Mouse (Mus musculus): ENCODE results near the gene Mief1. TPM values are rescaled to one million over a fixed set of nuclear protein-coding genes. Genes with fewer than 3 reads are reported as not detected.

The Mief1 gene
- total RNA-seq (2023), result 10 to 100 TPM; 22.8 to 26.5 TPM

DNA sequence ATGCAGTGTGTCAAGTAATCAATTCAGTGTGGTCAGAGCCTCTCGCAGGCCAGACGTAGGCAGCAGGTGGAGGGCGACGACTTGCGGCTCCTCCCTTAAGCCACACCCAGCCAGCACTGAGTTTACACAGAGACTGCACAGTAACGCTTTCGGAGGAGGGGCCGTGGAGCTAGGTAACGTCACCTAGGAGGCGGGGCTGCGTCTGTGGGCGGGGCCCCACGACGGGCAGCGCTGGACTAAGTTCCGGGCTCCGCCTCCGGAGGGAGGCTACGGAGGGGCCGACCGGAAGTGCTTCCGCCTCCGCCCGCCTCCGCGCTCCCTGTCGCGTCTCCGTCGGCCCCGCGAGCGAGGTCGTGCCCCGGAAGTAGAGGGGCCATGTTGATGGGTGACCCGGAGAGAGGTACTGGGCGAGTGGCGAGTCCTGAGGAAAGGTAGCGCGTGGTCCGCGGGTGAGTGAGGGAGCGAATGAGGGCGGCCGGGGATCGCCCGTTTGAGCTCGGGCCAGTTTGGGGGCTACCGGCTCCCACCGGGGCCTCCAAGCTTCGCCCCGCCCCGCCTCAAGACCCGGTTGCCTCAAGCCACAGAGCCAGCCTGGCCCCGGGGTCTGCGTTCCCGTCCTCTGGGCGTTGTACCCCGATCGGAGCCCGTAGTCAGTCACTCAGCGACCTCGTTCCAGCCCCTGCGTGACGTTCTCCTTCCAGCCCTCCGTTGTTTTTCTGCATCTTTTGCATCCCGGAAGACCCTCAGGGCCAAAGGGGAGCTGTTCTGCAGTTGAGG is at the start of gene Mief1:
Gene Mief1, plus strand, starts transcription at position 286 of the 777 bp plus-strand sequence.

DNA sequence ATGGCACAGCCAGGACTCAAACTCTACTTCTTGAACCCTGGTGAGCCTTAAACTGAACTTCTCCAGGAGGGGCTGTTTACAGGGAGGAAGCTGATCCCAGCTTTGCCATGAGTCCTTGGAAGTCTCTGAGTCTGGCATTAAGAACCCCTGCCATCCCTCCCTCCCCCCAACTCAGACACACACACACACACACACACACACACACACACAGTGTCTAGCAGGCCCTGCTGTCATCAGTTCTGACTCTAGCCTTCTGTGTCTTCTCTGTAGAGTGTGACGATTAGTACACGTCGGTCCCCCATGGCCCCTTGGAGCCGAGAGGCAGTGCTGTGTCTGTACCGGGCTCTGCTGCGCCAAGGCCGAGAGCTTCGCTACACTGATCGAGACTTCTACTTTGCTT is 1.7 kb downstream of the Mief1 start, which contains the start of gene AC140267.1:
Gene AC140267.1, plus strand, starts transcription at position 301 of the 400 bp plus-strand sequence.

DNA sequence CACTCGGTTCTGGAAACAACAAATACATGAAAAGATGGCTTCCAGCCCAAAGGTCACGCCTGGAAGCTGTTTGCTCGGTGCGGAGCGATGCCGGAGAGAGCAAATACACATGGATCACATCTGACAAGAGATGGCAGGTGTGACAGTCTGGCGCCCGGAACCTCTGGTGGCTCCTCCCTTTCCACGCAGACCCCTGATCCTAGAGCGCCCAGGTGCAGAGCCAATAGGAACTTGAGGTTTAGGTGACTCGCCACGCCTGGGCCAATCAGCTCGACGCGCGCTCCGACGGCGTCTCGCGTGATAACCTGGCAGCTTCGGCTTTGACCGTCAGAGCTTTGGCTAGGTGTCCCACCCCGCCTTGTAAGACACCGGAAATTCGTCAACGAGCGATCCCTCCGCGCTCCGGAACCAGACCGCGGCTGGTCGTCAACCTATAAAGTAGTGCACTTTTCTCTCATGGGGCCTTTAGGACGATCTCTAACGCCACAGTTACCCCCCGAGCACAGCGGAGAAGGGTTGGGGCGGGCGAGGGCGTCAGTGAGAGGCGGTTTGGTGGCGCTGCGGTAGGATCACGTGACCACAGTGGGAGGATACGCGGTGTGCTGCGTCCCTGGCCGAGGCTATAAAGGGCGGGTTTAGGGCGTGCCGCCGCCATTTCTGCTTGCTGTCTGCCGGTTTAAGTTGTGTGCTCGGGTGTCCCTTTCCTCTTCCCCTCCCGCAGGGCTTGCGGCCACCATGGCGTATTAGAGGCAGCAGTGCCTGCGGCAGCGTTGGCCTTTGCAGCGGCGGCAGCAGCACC is 21.2 kb downstream of the Mief1 start, which contains the start of gene Atf4:
Gene Atf4, plus strand, starts transcription at position 338 of the 799 bp plus-strand sequence.

DNA sequence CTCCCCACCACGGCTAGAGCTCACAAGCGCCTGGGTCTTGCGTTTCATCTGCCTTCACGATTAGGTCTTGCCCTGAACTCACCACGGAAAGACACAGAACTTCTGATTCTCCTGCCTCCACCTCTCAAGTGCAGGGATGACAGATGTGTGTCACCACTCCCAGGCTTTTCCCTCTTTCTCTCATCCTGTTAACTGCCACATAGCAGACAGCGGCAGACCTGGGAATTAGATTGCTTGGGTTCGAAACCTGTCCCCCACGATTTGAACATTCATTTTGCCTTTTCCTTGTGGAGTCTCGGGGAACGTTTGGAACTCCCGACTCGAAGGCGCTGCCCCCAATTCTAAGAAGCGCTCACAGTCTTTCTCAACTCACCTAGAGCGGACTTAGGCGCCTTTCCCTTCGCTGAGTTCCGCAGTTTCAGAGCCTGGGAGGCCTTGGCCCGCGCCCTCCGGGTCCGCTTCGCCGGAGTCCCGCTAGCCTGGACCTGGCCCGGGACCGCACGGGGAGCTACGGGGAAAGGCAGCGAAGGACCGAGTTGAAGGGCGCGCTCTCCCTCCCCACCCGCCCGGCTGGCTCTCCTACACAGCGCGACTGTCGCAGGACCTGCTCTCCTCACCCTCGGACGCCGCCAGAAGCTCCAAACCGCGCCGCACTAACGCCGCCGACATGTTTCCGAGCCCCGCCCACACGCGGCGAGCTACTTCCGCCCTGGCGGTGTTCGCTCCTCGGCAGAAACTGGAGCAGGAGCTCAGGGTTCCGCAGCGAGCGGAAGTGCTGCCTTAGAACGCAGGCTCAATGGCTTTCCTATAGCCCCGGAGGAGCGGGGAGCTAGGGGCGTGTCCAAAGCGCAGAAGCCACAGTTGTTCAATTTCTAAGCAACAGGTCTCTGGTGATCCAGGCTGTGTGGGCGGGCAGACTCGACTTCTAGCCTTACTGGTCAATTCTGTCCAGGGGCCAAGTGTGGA is 30.1 kb downstream of the Mief1 start, which contains the start of gene Rps19bp1:
Gene Rps19bp1, minus strand, starts transcription at position 706 of the 966 bp plus-strand sequence.

DNA sequence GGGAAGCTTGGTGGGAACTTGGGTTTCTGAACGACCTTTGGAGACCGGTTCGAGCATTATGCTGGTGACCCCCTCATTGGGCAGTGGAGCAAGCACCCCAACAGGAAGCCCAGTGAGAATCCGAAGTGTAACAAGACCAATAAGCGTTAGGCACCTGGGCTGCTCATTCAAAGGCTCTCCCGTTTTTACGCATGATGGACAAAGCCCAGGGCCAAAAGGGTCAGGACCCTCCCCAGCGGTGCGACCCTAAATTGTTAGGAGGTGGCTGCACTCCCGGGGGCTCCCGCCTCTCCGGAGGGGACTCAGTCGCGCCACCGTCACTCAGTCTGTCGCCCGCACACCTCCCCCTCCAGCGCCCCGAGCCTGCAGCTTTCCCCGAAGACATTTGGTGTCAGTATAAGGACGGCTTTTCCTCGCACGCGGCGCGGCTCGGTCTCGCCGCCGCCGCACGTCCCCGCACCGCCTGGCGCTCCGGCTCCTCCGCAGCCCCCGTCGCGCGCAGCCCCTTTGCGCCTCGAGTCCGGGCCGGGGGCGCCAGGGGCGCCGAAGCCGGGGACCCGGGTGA is 53.1 kb downstream of the Mief1 start, which contains the start of gene Cacna1i:
Gene Cacna1i, plus strand, starts transcription at position 388 of the 565 bp plus-strand sequence.

Other genes with a start within 250 kb of the Mief1 start
- under 1 TPM; 0.68 to 0.75 TPM for gene Pdgfb, start 219.0 kb upstream of the Mief1 start, total RNA-seq (2023)
- 1 to 10 TPM; 5.1 to 8.6 TPM for gene Syngr1, start 142.7 kb upstream of the Mief1 start, total RNA-seq (2023)
- 100 to 1,000 TPM; 383 to 427 TPM for gene Rpl3, start 142.2 kb upstream of the Mief1 start, total RNA-seq (2023)
- 10 to 100 TPM; 16.2 to 20.8 TPM for gene Tab1, start 100.9 kb upstream of the Mief1 start, total RNA-seq (2023)
- gene Mgat3, start 60.3 kb upstream of the Mief1 start, total RNA-seq (2023), result not detected
- gene AC140267.1, start 1.8 kb downstream of the Mief1 start, total RNA-seq (2023), result 10 to 100 TPM in 1 of 2 experiments, not detected in 1; 12.0 TPM
- gene Atf4, start 21.2 kb downstream of the Mief1 start, total RNA-seq (2023), result 100 to 1,000 TPM; 377 to 386 TPM
- 10 to 100 TPM; 11.6 to 16.1 TPM for gene Rps19bp1, start 30.3 kb downstream of the Mief1 start, total RNA-seq (2023)
- under 1 TPM in 1 of 2 experiments, not detected in 1; 0.07 TPM for gene Cacna1i, start 53.2 kb downstream of the Mief1 start, total RNA-seq (2023)

Data from neutrophil, adult 83 days (primary cell).